ENCODE assay signal across 14 mouse cellular contexts in the genomic region with DNA sequence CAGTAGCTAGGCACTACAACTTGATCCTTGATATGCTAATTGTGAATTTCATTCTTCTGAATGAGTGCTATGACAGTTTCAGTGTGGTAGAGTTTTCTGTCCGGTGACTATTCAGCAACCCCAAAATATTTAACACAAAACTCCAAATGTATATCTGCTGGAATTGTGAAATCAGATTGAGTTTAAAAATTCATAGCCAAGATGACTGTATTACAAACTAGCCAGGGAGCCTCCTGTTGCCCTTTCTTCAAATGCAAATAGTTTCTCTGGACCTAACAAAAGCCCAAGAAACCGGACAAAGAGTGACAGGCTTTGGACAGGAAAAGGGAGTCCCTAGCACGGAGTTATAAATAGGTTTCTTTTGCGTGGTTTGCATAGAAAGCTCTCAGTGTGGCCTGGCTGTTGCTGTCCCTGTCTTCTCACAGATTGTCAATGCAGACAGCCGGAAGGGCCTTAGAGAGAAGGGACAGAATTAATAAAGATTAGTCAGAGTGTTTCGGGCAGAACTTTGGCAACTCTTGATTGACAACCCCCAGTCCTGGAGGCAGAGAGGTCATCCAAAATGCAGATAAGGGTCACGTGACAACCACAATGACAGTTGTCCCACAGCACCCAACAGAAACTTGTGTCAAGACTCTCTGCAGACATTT.
DNase-seq lines count a peak whose midpoint lies in the region; ATAC-seq lines count a peak whose summit lies in the region.
"Had no signal": no experiment of that assay in that cellular context is flagged by ENCODE, and none has a peak within 500 bp of the region (broad histone marks: within the 10 kb centered on the region; RNA-seq: fewer than 3 reads in every experiment).

No protein-coding gene starts in this region.

- peak; percentile 69 for ATAC-seq in forebrain, embryonic 11.5 days (replicated peaks; ENCODE audit: low FRiP score)
- peak; percentile 60 for ATAC-seq in heart, embryonic 15.5 days (replicated peaks; ENCODE audit: insufficient number of reproducible peaks, insufficient read depth, low FRiP score, low read depth)
- ATAC-seq in activated CD4-positive, CD25-positive, alpha-beta regulatory T cell, adult 4 months, result no peak

- H3K4me3 ChIP-seq in forebrain, embryonic 11.5 days (ENCODE audit: low read depth, low read length), result no peak overlapping the region
- H3K4me3 ChIP-seq in forebrain, embryonic 10.5 days, result no peak overlapping the region
- no peak overlapping the region for H3K4me3 ChIP-seq in heart, embryonic 15.5 days
- H3K4me3 ChIP-seq in midbrain, embryonic 10.5 days, result no peak overlapping the region
- H3K4me3 ChIP-seq: embryonic facial prominence, embryonic 15.5 days; heart, adult 2 months; limb, embryonic 13.5 days; neural tube, embryonic 12.5 days had no signal

- H3K36me3 ChIP-seq in forebrain, embryonic 11.5 days (ENCODE audit: control insufficient read depth, insufficient read depth, low read length), result no peaks in the 10 kb centered on the region
- H3K36me3 ChIP-seq in forebrain, embryonic 10.5 days (replicated peaks), result no peaks in the 10 kb centered on the region
- no peaks in the 10 kb centered on the region for H3K36me3 ChIP-seq in heart, embryonic 15.5 days
- no peaks in the 10 kb centered on the region for H3K36me3 ChIP-seq in midbrain, embryonic 10.5 days
- H3K36me3 ChIP-seq: embryonic facial prominence, embryonic 15.5 days; limb, embryonic 13.5 days; neural tube, embryonic 12.5 days had no signal

- no peaks in the 10 kb centered on the region for H3K9me3 ChIP-seq in forebrain, embryonic 11.5 days (ENCODE audit: control insufficient read depth, low read length)
- no peaks in the 10 kb centered on the region for H3K9me3 ChIP-seq in forebrain, embryonic 10.5 days
- no peaks in the 10 kb centered on the region for H3K9me3 ChIP-seq in heart, embryonic 15.5 days (replicated peaks)
- H3K9me3 ChIP-seq in midbrain, embryonic 10.5 days (replicated peaks), result no peaks in the 10 kb centered on the region
- H3K9me3 ChIP-seq: embryonic facial prominence, embryonic 15.5 days; limb, embryonic 13.5 days; neural tube, embryonic 12.5 days had no signal

- no peak overlapping the region for H3K4me2 ChIP-seq in forebrain, embryonic 11.5 days (ENCODE audit: low read depth, low read length, severe bottlenecking)
- H3K4me2 ChIP-seq in heart, embryonic 15.5 days, result no peak overlapping the region
- H3K4me2 ChIP-seq: embryonic facial prominence, embryonic 15.5 days; limb, embryonic 13.5 days; neural tube, embryonic 12.5 days had no signal

- H3K4me1 ChIP-seq in forebrain, embryonic 11.5 days (replicated peaks; ENCODE audit: control insufficient read depth, insufficient read depth, low read length), result peaks cover 4% of the 10 kb centered on the region; the same call in 1 of the 2 replicates
- H3K4me1 ChIP-seq in forebrain, embryonic 10.5 days, result peaks cover 21% of the 10 kb centered on the region
- H3K4me1 ChIP-seq in heart, embryonic 15.5 days (replicated peaks), result peaks cover 6% of the 10 kb centered on the region; the same call in 1 of the 2 replicates
- H3K4me1 ChIP-seq in midbrain, embryonic 10.5 days, result peaks cover 39% of the 10 kb centered on the region
- H3K4me1 ChIP-seq: limb, embryonic 13.5 days; neural tube, embryonic 12.5 days had no signal

- H3K27me3 ChIP-seq in forebrain, embryonic 11.5 days (ENCODE audit: control insufficient read depth, insufficient read depth, low read length), result no peaks in the 10 kb centered on the region; the same call in 1 of the 2 replicates
- H3K27me3 ChIP-seq in forebrain, embryonic 10.5 days (ENCODE audit: poor library complexity, severe bottlenecking), result no peaks in the 10 kb centered on the region
- no peaks in the 10 kb centered on the region for H3K27me3 ChIP-seq in heart, embryonic 15.5 days
- H3K27me3 ChIP-seq in midbrain, embryonic 10.5 days (ENCODE audit: low read depth, poor library complexity, severe bottlenecking), result no peaks in the 10 kb centered on the region
- H3K27me3 ChIP-seq: embryonic facial prominence, embryonic 15.5 days; limb, embryonic 13.5 days; neural tube, embryonic 12.5 days had no signal

- 28% methylated on average over 7 of the region's 7 CpGs for WGBS in forebrain, embryonic 11.5 days
- WGBS in forebrain, embryonic 10.5 days, result 40% methylated on average over 7 of the region's 7 CpGs
- 22% methylated on average over 7 of the region's 7 CpGs for WGBS in heart, embryonic 15.5 days
- WGBS in midbrain, embryonic 10.5 days, result 26% methylated on average over 7 of the region's 7 CpGs

- DNase-seq in forebrain, embryonic 11.5 days (ENCODE audit: low spot score), result no peak
- no peak for DNase-seq in forebrain, embryonic 10.5 days (ENCODE audit: extremely low spot score, low spot score)
- DNase-seq in embryo, embryonic 9.5 days (ENCODE audit: extremely low spot score), result peak; percentile 30
- DNase-seq in midbrain, embryonic 10.5 days (ENCODE audit: low spot score), result peak; percentile 47
- DNase-seq in frontal cortex, postnatal 25 days (ENCODE audit: low spot score in 2 of 2), result no peak
- no peak for DNase-seq in right cerebral cortex, postnatal 25 days
- DNase-seq: kidney, postnatal 25 days; lung, postnatal 14 days had no signal

- H3K27ac ChIP-seq in forebrain, embryonic 11.5 days (ENCODE audit: low read depth, low read length), result no peak overlapping the region; the same call in 1 of the 2 replicates
- no peak overlapping the region; the same call in 1 of the 2 replicates for H3K27ac ChIP-seq in forebrain, embryonic 10.5 days
- H3K27ac ChIP-seq in heart, embryonic 15.5 days, result peak overlapping the region; percentile 40; the same call in 1 of the 2 replicates
- H3K27ac ChIP-seq in midbrain, embryonic 10.5 days (replicated peaks), result peak overlapping the region; percentile 69
- H3K27ac ChIP-seq: embryonic facial prominence, embryonic 15.5 days; heart, adult 2 months; limb, embryonic 13.5 days; neural tube, embryonic 12.5 days had no signal

- H3K9ac ChIP-seq in forebrain, embryonic 11.5 days (ENCODE audit: low read length), result no peak overlapping the region
- H3K9ac ChIP-seq in heart, embryonic 15.5 days, result no peak overlapping the region
- H3K9ac ChIP-seq: embryonic facial prominence, embryonic 15.5 days; limb, embryonic 13.5 days; neural tube, embryonic 12.5 days had no signal

Comparison
In these comparisons a context has a peak if more than half of its experiments do, and no peak if none do; other contexts are left out.
1. DNase-seq: peak in embryo, embryonic 9.5 days (single experiment) and midbrain, embryonic 10.5 days (single experiment); none in forebrain, embryonic 11.5 days (single experiment), forebrain, embryonic 10.5 days (single experiment), frontal cortex, postnatal 25 days (0 of 2) and right cerebral cortex, postnatal 25 days (single experiment).
2. H3K27ac ChIP-seq: peak in heart, embryonic 15.5 days (single experiment) and midbrain, embryonic 10.5 days (single experiment); none in forebrain, embryonic 11.5 days (single experiment) and forebrain, embryonic 10.5 days (single experiment).